Mouse (Mus musculus) G1E (cell line): ENCODE measurements around the gene Dtx3.

Experiments
- CTCF ChIP-seq: IDR thresholded peaks from 2 replicates; pipeline ENCODE4 v1.5.1; 2012; ENCODE audit warnings: low read depth, low read length, inconsistent platforms, mixed read lengths
- GATA1 ChIP-seq: IDR thresholded peaks from 2 replicates; pipeline ENCODE4 v1.6.1; 2012; ENCODE audit warnings: borderline replicate concordance, low read length, inconsistent platforms, mixed read lengths

DNA sequence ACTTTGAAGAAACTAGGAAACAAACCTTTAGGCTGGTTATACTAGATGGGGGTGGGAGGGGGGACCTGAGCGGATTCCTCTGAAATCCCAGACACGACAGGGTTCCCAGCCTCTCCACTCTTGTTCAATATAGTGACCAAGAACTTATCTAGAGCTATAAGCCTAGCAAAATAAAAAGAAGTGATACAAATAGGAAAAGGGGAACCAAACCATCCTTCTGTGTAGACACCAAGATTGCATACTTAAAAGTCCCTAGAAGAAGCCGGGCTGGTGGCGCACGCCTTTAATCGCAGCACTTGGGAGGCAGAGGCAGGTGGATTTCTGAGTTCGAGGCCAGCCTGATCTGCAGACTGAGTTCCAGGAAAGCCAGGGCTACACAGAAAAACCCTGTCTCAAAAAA lies 42.2 kb downstream of the Dtx3 start:
- TF ChIP-seq CTCF = no peak
- no peak for TF ChIP-seq GATA1
